Mouse (Mus musculus) heart, postnatal 0 days (tissue): ENCODE results near the gene Prr36. TPM values are rescaled to one million over a fixed set of nuclear protein-coding genes. Genes with fewer than 3 reads are reported as not detected.

Experiments used
- ATAC-seq: fragments of 200-750 bp; cut with Nextera tagmentation; 2 replicates; pipeline ENCODE4 v1.8.0; 2017; ENCODE audit warnings: low read depth, moderate number of reproducible peaks, moderate library complexity; ENCODE audit not compliant: insufficient read depth
- DNase-seq: peaks from one replicate; pipeline ENCODE4 v3.0.0-alpha.2; 2016; ENCODE audit warnings: low spot score
- H3K27ac ChIP-seq: fragments of 300-500 bp; sonication (generic); 2 replicates; pipeline ENCODE4 v1.5.1; 2014; ENCODE audit warnings: low read depth, mild to moderate bottlenecking
- H3K27me3 ChIP-seq: fragments of 300-500 bp; sonication (generic); 2 replicates; pipeline ENCODE4 v1.6.1; 2014; ENCODE audit warnings: low read length, mixed read lengths; ENCODE audit not compliant: control insufficient read depth, insufficient read depth
- H3K36me3 ChIP-seq: fragments of 300-500 bp; sonication (generic); replicated peaks from 2 replicates; pipeline ENCODE4 v1.6.1; 2014; ENCODE audit warnings: low read length, mixed read lengths; ENCODE audit not compliant: control insufficient read depth, insufficient read depth
- H3K4me1 ChIP-seq: fragments of 300-500 bp; sonication (generic); 2 replicates; pipeline ENCODE4 v1.6.1; 2014; ENCODE audit warnings: antibody characterized with exemption; ENCODE audit not compliant: control insufficient read depth, insufficient read depth
- H3K4me2 ChIP-seq: fragments of 300-500 bp; sonication (generic); 2 replicates; pipeline ENCODE4 v1.6.1; 2014; ENCODE audit warnings: low read depth, mild to moderate bottlenecking, low read length, moderate library complexity
- H3K4me3 ChIP-seq: fragments of 300-500 bp; sonication (generic); 2 replicates; pipeline ENCODE4 v1.5.1; 2014; ENCODE audit warnings: low read depth, low read length
- H3K9ac ChIP-seq: fragments of 300-500 bp; sonication (generic); replicated peaks from 2 replicates; pipeline ENCODE4 v1.6.1; 2014; ENCODE audit warnings: low read depth, low read length, mixed read lengths
- H3K9me3 ChIP-seq: fragments of 300-500 bp; sonication (generic); replicated peaks from 2 replicates; pipeline ENCODE4 v1.6.1; 2016; ENCODE audit warnings: low read length; ENCODE audit not compliant: control insufficient read depth
- CTCF ChIP-seq: IDR thresholded peaks from 2 replicates; pipeline ENCODE4 v1.5.1; 2016; ENCODE audit warnings: antibody characterized with exemption, control low read depth, low read depth
- EP300 ChIP-seq: IDR thresholded peaks from 2 replicates; pipeline ENCODE4 v1.6.1; 2016; ENCODE audit warnings: antibody characterized with exemption, low read depth
- WGBS: fragments of 180-500 bp; shearing (Covaris S2); extraction: QIAGEN DNeasy Blood & Tissue Kit; methylation state at CpG from one replicate; pipeline ENCODE4 v1.1.7; 2014; 5-methylcytosine and 5-hydroxymethylcytosine counted together
- polyA plus RNA-seq: library from polyadenylated mRNA; unstranded; fragments of >200 nt; fragmentation: Nextera tagmentation; extraction: Ambion mirVana; gene quantifications from 2 replicates; pipeline ENCODE4 v1.2.1, GENCODE M21; 2015
- total RNA-seq: library from RNA; depleted of rRNA; stranded (reverse); fragments of >200 nt; gene quantifications from 2 replicates; pipeline ENCODE4 v1.2.3, GENCODE M21; 2014; ENCODE audit warnings: low replicate concordance; rRNA removed

Gene Prr36
- total RNA-seq = not detected in 2 replicates
- 0.04 TPM in 2 replicates for polyA plus RNA-seq

DNA sequence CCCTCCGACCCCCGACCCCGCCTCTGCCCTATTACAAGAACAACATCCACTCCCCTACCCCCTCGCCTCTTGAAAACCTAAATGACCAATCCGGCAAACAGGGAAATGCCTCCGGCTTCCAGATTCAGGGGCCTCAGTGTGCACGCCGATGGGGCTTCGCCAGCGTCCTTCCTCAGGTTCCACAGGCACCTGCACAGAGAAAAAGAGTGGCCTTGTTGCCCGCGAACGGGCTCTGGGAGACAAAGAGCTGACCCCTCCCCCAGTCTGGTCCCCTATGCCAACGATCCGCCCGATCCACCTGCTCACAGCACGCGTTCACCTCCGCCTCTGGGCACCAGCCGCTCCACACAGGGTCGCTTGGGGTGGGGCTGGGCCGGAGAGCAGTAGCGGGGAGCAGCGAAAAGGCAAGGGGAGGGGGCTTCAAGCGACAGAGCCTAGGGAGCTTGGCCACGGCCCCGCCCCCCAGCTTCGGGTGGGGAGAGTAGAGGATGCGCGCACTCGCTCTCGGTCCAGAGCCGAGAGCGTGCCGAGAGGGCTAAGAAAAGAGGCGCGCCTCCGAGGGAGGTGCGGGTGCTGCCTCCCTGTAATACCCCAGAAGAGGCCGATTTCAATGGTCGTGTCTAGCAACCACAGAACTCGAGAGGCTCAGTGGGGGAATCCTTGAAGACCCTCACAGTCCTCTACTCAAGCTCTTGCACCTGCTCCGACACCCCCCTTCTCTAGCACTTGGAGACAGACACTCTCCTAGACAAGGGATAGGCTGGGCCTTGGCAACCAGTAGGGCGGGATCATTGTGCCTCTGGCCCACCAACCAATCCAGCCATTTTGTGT lies at the start of gene Prr36:
Prr36 (minus strand) TSS at position 669 of the 831 bp plus-strand sequence.
- Histone ChIP-seq H3K9me3 (no peaks in the 10 kb centered on the region), H3K27me3 (peaks cover 57% of the 10 kb centered on the region), H3K36me3 (no peaks in the 10 kb centered on the region), H3K27ac (no peak within 1 kb of the TSS), H3K4me2 (peak within 1 kb of the TSS; percentile 75), H3K4me3 (peak within 1 kb of the TSS; percentile 53), H3K4me1 (peaks cover 22% of the 10 kb centered on the region), H3K9ac (no peak within 1 kb of the TSS)
- ATAC-seq = peak; percentile 22; the same call in 1 of the 2 replicates
- TF ChIP-seq CTCF (no peak), EP300 (no peak)
- 2% methylated on average over 44 of the region's 44 CpGs for WGBS
- DNase-seq = no peak

DNA sequence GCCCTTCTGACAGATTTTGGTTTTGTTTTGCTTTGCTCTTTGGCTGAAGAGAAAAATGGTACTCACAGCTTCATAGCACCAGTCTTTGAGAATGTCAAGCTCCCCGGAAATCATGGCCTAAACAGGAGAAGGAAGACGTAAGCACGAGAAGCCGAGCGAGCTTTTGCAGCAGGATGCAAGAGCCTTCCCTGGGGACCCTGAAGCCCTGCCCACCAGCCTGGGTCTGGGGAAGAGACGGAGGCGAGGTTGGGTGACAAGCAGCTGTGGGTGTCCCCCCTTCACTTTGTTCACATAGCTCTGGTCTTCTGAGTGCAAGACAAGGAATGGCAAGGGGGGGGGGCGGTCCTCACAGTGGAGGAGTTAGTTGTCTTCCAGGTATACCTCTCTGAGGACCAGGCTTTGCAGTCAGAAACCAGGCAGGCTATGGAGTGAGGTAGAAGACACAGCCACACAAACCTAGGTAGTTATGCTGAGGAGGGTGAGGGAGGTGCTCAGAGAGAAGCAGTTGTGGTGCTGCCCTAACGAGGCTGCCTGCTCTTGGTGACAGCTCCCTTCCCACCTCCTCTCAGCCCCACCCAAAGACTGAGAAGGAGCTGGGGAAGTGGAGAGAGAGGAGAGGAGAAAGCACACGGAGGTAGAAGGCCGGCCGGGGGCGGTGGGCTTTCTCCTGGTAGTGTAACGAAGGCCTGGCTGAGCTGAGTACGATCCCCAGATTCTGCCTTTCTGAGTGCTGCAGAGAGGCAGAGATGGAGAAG lies 48.1 kb upstream of the Prr36 start:
- TF ChIP-seq EP300 (no peak), CTCF (no peak)
- WGBS = 88% methylated on average over 15 of the region's 15 CpGs
- Histone ChIP-seq H3K4me1 (no peaks in the 10 kb centered on the region), H3K4me2 (no peak overlapping the region), H3K27ac (no peak overlapping the region), H3K36me3 (peaks cover 100% of the 10 kb centered on the region), H3K27me3 (no peaks in the 10 kb centered on the region), H3K9me3 (no peaks in the 10 kb centered on the region), H3K9ac (no peak overlapping the region), H3K4me3 (no peak overlapping the region)
- no peak for DNase-seq
- no peak for ATAC-seq

DNA sequence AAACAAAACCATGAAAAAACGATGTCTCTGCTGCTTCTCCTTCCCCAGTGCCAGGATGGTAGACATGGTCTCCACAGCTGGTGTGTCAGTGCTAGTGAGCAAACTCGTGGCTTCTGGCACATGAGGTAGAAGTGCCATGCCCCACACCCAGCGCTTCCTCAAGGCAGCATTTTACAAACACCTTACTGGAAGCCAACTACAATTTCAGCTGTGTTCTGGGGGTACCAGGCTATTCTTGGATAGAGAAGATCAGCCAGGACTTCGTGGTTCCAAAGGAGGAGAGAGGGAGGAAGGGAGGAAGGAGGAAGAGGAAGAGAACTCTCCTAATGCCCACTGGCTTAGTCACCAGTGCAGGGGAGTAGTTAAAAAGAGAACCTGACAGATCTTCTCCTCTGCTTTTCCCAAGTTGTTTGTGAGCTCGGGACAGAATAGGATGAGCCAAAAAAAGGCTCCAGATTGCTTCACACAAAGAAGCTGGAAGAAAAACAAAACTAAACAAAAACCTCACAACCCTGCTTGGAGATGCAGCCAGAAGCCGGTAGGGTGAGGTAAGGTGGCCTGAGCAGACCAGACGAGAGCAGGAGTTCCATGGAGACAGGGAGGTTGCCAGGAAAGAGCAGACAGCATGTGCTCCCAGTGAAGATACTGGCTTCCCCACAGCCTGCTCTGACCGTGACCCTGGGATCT lies 46.0 kb upstream of the Prr36 start:
- H3K9ac ChIP-seq = no peak overlapping the region
- ATAC-seq (no peak), DNase-seq (no peak)
- TF ChIP-seq CTCF (no peak), EP300 (no peak)
- H3K4me3 ChIP-seq = no peak overlapping the region
- H3K36me3 ChIP-seq = peaks cover 87% of the 10 kb centered on the region
- no peaks in the 10 kb centered on the region for H3K27me3 ChIP-seq
- no peak overlapping the region for H3K27ac ChIP-seq
- no peak overlapping the region for H3K4me2 ChIP-seq
- no peaks in the 10 kb centered on the region for H3K9me3 ChIP-seq
- 82% methylated on average over 8 of the region's 8 CpGs for WGBS
- H3K4me1 ChIP-seq = peaks cover 5% of the 10 kb centered on the region

DNA sequence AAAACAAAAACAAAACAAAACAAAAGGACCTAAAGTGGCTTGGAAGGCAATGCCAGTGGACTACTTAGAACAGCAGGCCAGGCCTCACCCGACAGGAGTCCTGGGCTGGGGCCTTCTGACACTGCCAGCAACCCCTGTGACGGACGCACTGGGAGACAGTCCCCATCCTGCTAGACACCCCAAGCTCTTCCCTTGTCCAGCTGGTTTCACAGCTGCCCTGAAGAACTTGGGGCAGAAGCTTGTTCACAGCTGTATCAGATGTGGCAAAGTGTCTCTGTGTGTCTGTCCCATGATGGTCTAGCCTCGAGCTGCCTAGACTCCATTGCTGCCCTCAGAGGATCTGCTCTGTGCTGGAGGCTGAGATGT lies 42.5 kb upstream of the Prr36 start:
- no peak overlapping the region for H3K4me3 ChIP-seq
- H3K4me2 ChIP-seq = no peak overlapping the region
- DNase-seq = no peak
- no peaks in the 10 kb centered on the region for H3K27me3 ChIP-seq
- TF ChIP-seq CTCF (no peak), EP300 (no peak)
- no peak overlapping the region for H3K9ac ChIP-seq
- ATAC-seq = no peak
- peaks cover 5% of the 10 kb centered on the region for H3K4me1 ChIP-seq
- no peaks in the 10 kb centered on the region for H3K9me3 ChIP-seq
- H3K36me3 ChIP-seq = peaks cover 67% of the 10 kb centered on the region
- WGBS = 78% methylated on average over 4 of the region's 4 CpGs
- no peak overlapping the region for H3K27ac ChIP-seq

DNA sequence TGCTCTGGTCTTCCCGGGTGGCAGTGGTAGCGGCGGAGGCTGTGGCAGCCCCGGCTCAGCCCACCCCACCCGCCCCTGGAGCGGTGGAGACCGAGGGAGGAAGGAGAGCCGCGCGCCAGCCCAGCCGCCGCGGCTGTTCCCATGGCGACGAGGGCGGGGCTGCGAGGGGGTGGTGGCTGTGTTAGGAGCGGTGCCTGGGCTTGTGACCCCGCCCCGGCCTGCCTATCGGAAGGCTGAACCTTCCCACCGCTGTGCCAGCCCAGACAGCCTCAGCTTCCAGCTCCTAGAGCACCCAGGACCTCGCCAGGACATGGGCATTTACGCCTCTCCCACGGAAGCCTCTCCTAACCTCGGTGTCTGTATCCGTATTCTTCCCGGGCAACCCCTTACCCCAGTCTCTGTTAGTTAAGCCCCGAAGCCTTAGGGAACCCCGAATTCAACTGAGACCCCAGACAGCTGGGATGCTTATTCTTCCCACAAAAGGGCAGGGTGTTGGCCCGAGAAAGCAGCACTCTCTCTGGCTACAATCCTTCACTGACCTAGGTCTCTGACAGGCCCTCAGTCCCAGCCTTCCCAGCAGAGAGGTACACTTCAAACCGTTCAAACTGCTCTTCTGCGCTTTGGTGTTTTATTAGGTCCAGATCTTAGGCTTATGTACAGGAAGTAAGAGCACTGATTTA lies 42.0 kb upstream of the Prr36 start, which contains the start of gene Ctxn1:
Ctxn1 (minus strand) TSS at position 150 of the 680 bp plus-strand sequence.
- WGBS = 5% methylated on average over 32 of the region's 33 CpGs
- TF ChIP-seq EP300 (no peak), CTCF (no peak)
- Histone ChIP-seq H3K9ac (peak within 1 kb of the TSS; percentile 62), H3K27me3 (no peaks in the 10 kb centered on the region), H3K4me3 (peak within 1 kb of the TSS; percentile 66), H3K9me3 (no peaks in the 10 kb centered on the region), H3K4me2 (peak within 1 kb of the TSS; percentile 97), H3K36me3 (peaks cover 67% of the 10 kb centered on the region), H3K4me1 (peaks cover 5% of the 10 kb centered on the region), H3K27ac (no peak within 1 kb of the TSS)
- ATAC-seq = peak; percentile 93
- DNase-seq = peak; percentile 84
